Mouse (Mus musculus) lung, postnatal 0 days (tissue): ENCODE results near the gene Arid3a. TPM values are rescaled to one million over a fixed set of nuclear protein-coding genes. Genes with fewer than 3 reads are reported as not detected.
"Not testable (repeated sequence)": the region's sequence is repeated elsewhere in the genome, so short reads cannot be mapped to it uniquely, and the experiment has no call there.

Experiments
- ATAC-seq: fragments of 200-750 bp; cut with Nextera tagmentation; 2 replicates; pipeline ENCODE4 v1.8.0; 2017; ENCODE audit warnings: moderate library complexity
- DNase-seq: peaks from one replicate; pipeline ENCODE4 v3.0.0-alpha.2; 2016; ENCODE audit warnings: low spot score
- H3K27ac ChIP-seq: fragments of 300-500 bp; sonication (generic); 2 replicates; pipeline ENCODE4 v1.5.1; 2014; ENCODE audit warnings: antibody characterized with exemption, mild to moderate bottlenecking, low read length, mixed read lengths
- H3K27me3 ChIP-seq: fragments of 300-500 bp; sonication (generic); replicated peaks from 2 replicates; pipeline ENCODE4 v1.6.1; 2014; ENCODE audit warnings: low read length, mixed read lengths; ENCODE audit not compliant: insufficient read depth
- H3K36me3 ChIP-seq: fragments of 300-500 bp; sonication (generic); 2 replicates; pipeline ENCODE4 v1.6.1; 2014; ENCODE audit warnings: low read length, mixed read lengths; ENCODE audit not compliant: insufficient read depth
- H3K4me1 ChIP-seq: fragments of 300-500 bp; sonication (generic); 2 replicates; pipeline ENCODE4 v1.6.1; 2014; ENCODE audit warnings: antibody characterized with exemption, low read depth, low read length, mixed read lengths; ENCODE audit not compliant: insufficient read depth
- H3K4me2 ChIP-seq: fragments of 300-500 bp; sonication (generic); replicated peaks from 2 replicates; pipeline ENCODE4 v1.6.1; 2014; ENCODE audit warnings: low read depth, mild to moderate bottlenecking, low read length, moderate library complexity, mixed read lengths
- H3K4me3 ChIP-seq: fragments of 300-500 bp; sonication (generic); 2 replicates; pipeline ENCODE4 v1.5.1; 2014; ENCODE audit warnings: low read depth, low read length
- H3K9ac ChIP-seq: fragments of 300-500 bp; sonication (generic); replicated peaks from 2 replicates; pipeline ENCODE4 v1.6.1; 2014; ENCODE audit warnings: low read depth, mild to moderate bottlenecking
- H3K9me3 ChIP-seq: fragments of 300-500 bp; sonication (generic); 2 replicates; pipeline ENCODE4 v1.6.1; 2016; ENCODE audit warnings: low read length, mixed read lengths
- CTCF ChIP-seq: IDR thresholded peaks from 2 replicates; pipeline ENCODE4 v1.5.1; 2016; ENCODE audit warnings: antibody characterized with exemption, mild to moderate bottlenecking
- EP300 ChIP-seq: IDR thresholded peaks from 2 replicates; pipeline ENCODE4 v1.6.1; 2016; ENCODE audit warnings: antibody characterized with exemption, mild to moderate bottlenecking, control low read depth
- WGBS: fragments of 180-500 bp; shearing (Covaris S2); extraction: QIAGEN DNeasy Blood & Tissue Kit; methylation state at CpG from one replicate; pipeline ENCODE4 v1.1.7; 2014; 5-methylcytosine and 5-hydroxymethylcytosine counted together
- polyA plus RNA-seq: library from polyadenylated mRNA; unstranded; fragments of >200 nt; fragmentation: Nextera tagmentation; extraction: Ambion mirVana; gene quantifications from 2 replicates; pipeline ENCODE4 v1.2.1, GENCODE M21; 2015

Gene Arid3a
- polyA plus RNA-seq, 1 experiment from 2014 or later = 4.8 TPM

DNA sequence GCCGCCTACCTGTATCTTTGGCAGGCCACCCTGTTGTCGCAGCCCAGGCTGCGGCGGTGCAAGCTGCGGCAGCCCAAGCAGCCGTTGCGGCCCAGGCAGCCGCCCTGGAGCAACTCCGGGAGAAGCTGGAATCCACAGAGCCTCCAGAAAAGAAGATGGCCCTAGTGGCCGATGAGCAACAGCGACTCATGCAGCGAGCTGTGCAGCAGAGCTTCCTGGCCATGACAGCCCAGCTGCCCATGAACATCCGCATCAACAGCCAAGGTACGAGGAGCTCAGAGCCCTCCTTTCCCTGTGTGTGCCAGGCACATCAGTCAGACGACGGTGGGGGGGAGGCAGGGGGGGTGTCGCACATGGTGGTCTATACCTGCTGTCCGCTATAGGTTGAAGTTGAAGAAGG, 23.8 kb downstream of the Arid3a start:
- no peak for TF ChIP-seq EP300
- no peak for TF ChIP-seq CTCF
- H3K9me3 ChIP-seq = no peaks in the 10 kb centered on the region
- ATAC-seq (no peak), DNase-seq (no peak)
- H3K27me3 ChIP-seq = no peaks in the 10 kb centered on the region
- WGBS = 88% methylated on average over 18 of the region's 18 CpGs
- H3K4me3 ChIP-seq = no peak overlapping the region
- no peak overlapping the region for H3K27ac ChIP-seq
- no peak overlapping the region for H3K4me2 ChIP-seq
- H3K4me1 ChIP-seq = peaks cover 12% of the 10 kb centered on the region; the same call in 1 of the 2 replicates
- H3K36me3 ChIP-seq = peaks cover 31% of the 10 kb centered on the region
- no peak overlapping the region for H3K9ac ChIP-seq

DNA sequence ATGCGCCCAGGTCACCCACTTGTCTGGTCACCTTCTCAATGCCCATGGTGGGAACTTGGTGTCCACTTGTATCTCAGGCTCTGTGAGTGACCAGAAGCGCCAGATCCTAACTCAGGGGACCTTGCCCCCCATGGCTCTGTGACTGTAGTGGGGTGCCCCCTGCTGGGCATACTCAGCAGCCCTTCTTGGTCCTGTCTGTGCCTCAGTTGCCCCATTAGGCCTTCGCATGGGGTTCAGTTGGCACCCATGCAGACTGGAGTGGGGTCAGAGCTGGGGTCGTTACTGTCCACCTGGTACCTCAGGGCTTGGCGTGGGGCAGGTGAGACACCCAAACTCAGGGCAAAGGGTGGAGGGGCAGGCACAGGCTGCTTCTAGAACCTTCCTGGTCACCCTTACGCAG, 27.1 kb downstream of the Arid3a start:
- peak; percentile 40 for DNase-seq
- no peaks in the 10 kb centered on the region for H3K4me1 ChIP-seq
- no peak overlapping the region for H3K4me2 ChIP-seq
- H3K9ac ChIP-seq = no peak overlapping the region
- peaks cover 24% of the 10 kb centered on the region for H3K36me3 ChIP-seq
- no peak overlapping the region for H3K4me3 ChIP-seq
- no peak for TF ChIP-seq EP300
- peak; percentile 83 for TF ChIP-seq CTCF
- WGBS = 88% methylated on average over 6 of the region's 6 CpGs
- ATAC-seq = 0 out of 2 replicates have a peak, but pooled peaks have one; percentile 18
- no peaks in the 10 kb centered on the region for H3K27me3 ChIP-seq
- H3K27ac ChIP-seq = no peak overlapping the region
- H3K9me3 ChIP-seq = no peaks in the 10 kb centered on the region

DNA sequence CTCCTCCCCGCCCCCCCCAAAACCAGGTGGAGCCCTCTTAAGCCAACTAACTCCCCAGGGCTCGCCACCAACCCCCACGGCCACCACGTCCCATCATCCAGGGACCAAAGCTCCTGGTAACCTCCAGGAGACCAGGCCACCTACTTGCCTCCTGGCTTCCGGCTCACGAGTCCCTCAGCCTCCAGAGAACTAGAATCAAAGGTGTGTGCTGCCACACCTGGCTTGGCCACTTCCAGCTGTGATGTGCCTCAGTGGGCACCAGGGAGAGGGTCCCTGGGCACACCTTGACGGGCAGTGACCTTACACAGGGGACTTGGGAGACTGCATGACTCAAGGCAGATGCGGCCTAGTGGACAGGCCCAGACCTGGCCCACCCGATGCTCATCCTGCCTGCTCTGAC, 28.8 kb downstream of the Arid3a start:
- DNase-seq = no peak
- Histone ChIP-seq H3K4me1 (peaks cover 6% of the 10 kb centered on the region; the same call in 1 of the 2 replicates), H3K4me2 (no peak overlapping the region), H3K9me3 (no peaks in the 10 kb centered on the region), H3K27ac (no peak overlapping the region), H3K36me3 (peaks cover 9% of the 10 kb centered on the region; the same call in 1 of the 2 replicates), H3K4me3 (no peak overlapping the region), H3K27me3 (no peaks in the 10 kb centered on the region), H3K9ac (no peak overlapping the region)
- 57% methylated on average over 9 of the region's 9 CpGs for WGBS
- no peak for TF ChIP-seq EP300
- TF ChIP-seq CTCF = no peak
- ATAC-seq = no peak

DNA sequence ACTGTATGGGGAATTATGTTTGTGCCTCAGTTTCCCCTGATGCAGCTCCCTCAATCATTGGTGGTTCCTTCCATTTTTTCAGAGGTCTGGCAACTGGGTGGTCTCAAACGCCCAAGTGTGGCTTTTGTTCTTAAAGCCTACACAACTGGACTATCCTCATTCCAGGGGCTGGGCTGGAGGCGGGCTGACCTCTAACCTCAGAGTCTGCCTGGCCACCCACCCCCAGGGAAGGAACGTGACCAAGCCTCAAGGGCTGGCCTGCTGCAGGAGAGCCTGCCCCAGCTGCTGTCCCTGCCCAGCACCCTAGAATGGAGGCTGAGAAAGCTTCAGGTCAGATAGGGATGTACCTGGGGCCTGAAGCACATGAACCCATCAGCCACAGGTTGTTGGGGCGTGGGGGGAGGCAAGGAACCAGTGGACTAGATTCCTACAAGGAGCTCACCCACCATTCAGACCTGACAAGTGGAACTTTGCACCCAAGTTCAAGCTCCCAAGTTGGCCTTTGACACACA, 29.9 kb downstream of the Arid3a start:
- 0 out of 2 replicates have a peak, but pooled peaks cover 2% of the 10 kb centered on the region for H3K36me3 ChIP-seq
- H3K9me3 ChIP-seq = no peaks in the 10 kb centered on the region
- WGBS = 39% methylated on average over 4 of the region's 4 CpGs
- H3K4me2 ChIP-seq = no peak overlapping the region
- H3K4me3 ChIP-seq = no peak overlapping the region
- no peaks in the 10 kb centered on the region for H3K27me3 ChIP-seq
- peaks cover 8% of the 10 kb centered on the region; the same call in 1 of the 2 replicates for H3K4me1 ChIP-seq
- no peak overlapping the region for H3K27ac ChIP-seq
- no peak for TF ChIP-seq CTCF
- DNase-seq = no peak
- ATAC-seq = no peak
- no peak overlapping the region for H3K9ac ChIP-seq

DNA sequence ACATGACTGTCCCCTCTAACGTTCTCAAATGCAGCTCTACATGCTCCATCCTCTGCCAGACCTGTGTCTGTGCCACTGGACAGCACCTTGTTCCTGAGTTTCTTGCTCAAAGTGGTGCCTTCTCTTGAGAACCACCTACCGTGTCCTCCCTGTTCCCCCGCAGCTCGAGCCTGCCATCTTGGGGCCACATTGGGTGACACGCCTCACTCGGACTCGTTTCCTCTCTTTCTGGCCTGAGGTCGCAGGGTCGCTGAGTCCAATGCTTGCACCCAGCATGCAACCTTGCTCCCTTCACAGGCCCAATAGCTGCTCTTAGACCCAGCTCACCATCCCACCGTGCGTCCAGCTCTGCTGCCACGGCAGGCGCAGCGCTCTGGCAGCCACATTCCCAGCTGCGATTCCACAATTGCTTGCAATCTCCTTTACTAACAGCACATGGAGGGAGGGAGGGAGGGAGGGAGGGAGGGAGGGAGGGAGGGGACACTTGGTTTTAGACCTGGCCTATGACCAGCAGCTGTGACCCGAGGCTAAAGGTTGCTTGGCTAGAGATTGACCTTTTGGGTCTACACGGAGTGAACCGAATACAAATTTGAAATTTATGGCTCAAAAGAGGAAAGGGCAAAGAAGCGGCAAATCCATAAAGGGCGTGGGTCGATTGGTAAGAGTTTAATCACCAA, 31.4 kb downstream of the Arid3a start:
- ATAC-seq (peak; percentile 14), DNase-seq (peak; percentile 87)
- Histone ChIP-seq H3K4me1 (peaks cover 8% of the 10 kb centered on the region; the same call in 1 of the 2 replicates), H3K9ac (no peak overlapping the region), H3K9me3 (no peaks in the 10 kb centered on the region), H3K27me3 (no peaks in the 10 kb centered on the region), H3K27ac (no peak overlapping the region), H3K4me2 (peak overlapping the region; percentile 15; the same call in 1 of the 2 replicates), H3K4me3 (no peak overlapping the region), H3K36me3 (no peaks in the 10 kb centered on the region)
- 12% methylated on average over 21 of the region's 21 CpGs for WGBS
- TF ChIP-seq EP300 = no peak
- peak; percentile 99 for TF ChIP-seq CTCF

DNA sequence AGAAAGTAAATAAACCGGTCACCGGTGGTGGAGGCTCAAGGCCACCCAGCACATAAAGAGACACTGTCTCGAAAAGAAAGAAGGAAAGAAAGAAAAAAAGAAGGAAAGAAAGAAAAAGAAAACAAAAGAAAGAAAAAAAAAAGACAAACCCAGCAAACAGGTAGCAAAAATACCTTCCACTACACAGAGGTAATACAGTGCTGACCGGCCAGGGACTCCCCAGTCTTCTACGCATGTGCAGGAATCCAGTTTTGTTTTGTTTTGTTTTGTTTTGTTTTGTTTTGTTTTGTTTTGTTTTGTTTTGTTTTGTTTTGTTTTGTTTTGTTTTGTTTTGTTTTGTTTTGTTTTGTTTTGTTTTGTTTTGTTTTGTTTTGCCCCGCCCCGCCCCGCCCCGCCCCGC, 32.6 kb downstream of the Arid3a start:
- Histone ChIP-seq H3K4me2 (peak overlapping the region; percentile 89; the same call in 1 of the 2 replicates), H3K4me3 (peak overlapping the region; percentile 82; the same call in 1 of the 2 replicates)
- not testable (repeated sequence) for H3K9me3 ChIP-seq, H3K36me3 ChIP-seq, H3K27me3 ChIP-seq, H3K27ac ChIP-seq, H3K9ac ChIP-seq, H3K4me1 ChIP-seq
- WGBS = 29% methylated on average over 10 of the region's 10 CpGs
- peak; percentile 31; the same call in 1 of the 2 replicates for ATAC-seq
- peak; percentile 56 for DNase-seq
